8 mouse cellular contexts compared by ENCODE assay signal in genomic region chr2:170205591-170206441, GRCm38 (mm10). TPM values are rescaled to one million over a fixed set of nuclear protein-coding genes. Genes with fewer than 3 reads are reported as not detected.
DNase-seq lines count a peak whose midpoint lies in the region; ATAC-seq and TF ChIP-seq lines count a peak whose summit lies in the region.

No protein-coding gene starts in this region.

- H3K4me3 ChIP-seq in brown adipose tissue, adult 24 weeks (ENCODE audit: insufficient read depth, low read depth, low read length): peak overlapping the region; percentile 61
- H3K4me3 ChIP-seq in heart, embryonic 15.5 days: peak overlapping the region; percentile 53
- peak overlapping the region; percentile 32 for H3K4me3 ChIP-seq in limb, embryonic 12.5 days (replicated peaks)
- peak overlapping the region; percentile 30 for H3K4me3 ChIP-seq in midbrain, postnatal 0 days (ENCODE audit: low read depth, low read length)

- no peaks in the 10 kb centered on the region for H3K9me3 ChIP-seq in heart, embryonic 15.5 days (replicated peaks)
- H3K9me3 ChIP-seq in limb, embryonic 12.5 days: no peaks in the 10 kb centered on the region
- no peaks in the 10 kb centered on the region for H3K9me3 ChIP-seq in midbrain, postnatal 0 days (ENCODE audit: low read length)

- H3K4me2 ChIP-seq in heart, embryonic 15.5 days: peak overlapping the region; percentile 85
- H3K4me2 ChIP-seq in limb, embryonic 12.5 days: peak overlapping the region; percentile 67
- H3K4me2 ChIP-seq in midbrain, postnatal 0 days (ENCODE audit: low read depth, low read length, poor library complexity, severe bottlenecking): peak overlapping the region; percentile 56

- H3K9ac ChIP-seq in heart, embryonic 15.5 days: peak overlapping the region; percentile 47
- peak overlapping the region; percentile 31; the same call in 1 of the 2 replicates for H3K9ac ChIP-seq in limb, embryonic 12.5 days (replicated peaks)
- 0 out of 2 replicates have a peak overlapping the region, but pooled peaks have one; percentile 33 for H3K9ac ChIP-seq in midbrain, postnatal 0 days (replicated peaks; ENCODE audit: low read length, poor library complexity, severe bottlenecking)

- TF ChIP-seq CTCF in midbrain, postnatal 0 days (IDR thresholded peaks at IDR 0.05): no peak

- H3K27me3 ChIP-seq in heart, embryonic 15.5 days: no peaks in the 10 kb centered on the region
- peaks cover 16% of the 10 kb centered on the region for H3K27me3 ChIP-seq in limb, embryonic 12.5 days
- no peaks in the 10 kb centered on the region for H3K27me3 ChIP-seq in midbrain, postnatal 0 days (ENCODE audit: insufficient read depth, low read length)

- 0% methylated on average over 17 of the region's 17 CpGs for WGBS in heart, embryonic 15.5 days
- 1% methylated on average over 17 of the region's 17 CpGs for WGBS in limb, embryonic 12.5 days
- 1% methylated on average over 17 of the region's 17 CpGs for WGBS in midbrain, postnatal 0 days

- H3K4me1 ChIP-seq in brown adipose tissue, adult 24 weeks (ENCODE audit: control insufficient read depth, insufficient read depth, insufficient read length, low read length): peaks cover 10% of the 10 kb centered on the region
- H3K4me1 ChIP-seq in heart, embryonic 15.5 days (replicated peaks): peaks cover 34% of the 10 kb centered on the region
- H3K4me1 ChIP-seq in limb, embryonic 12.5 days (replicated peaks): peaks cover 23% of the 10 kb centered on the region
- no peaks in the 10 kb centered on the region for H3K4me1 ChIP-seq in midbrain, postnatal 0 days (ENCODE audit: insufficient read depth, low read length)

- no peaks in the 10 kb centered on the region for H3K36me3 ChIP-seq in heart, embryonic 15.5 days
- no peaks in the 10 kb centered on the region for H3K36me3 ChIP-seq in limb, embryonic 12.5 days
- no peaks in the 10 kb centered on the region for H3K36me3 ChIP-seq in midbrain, postnatal 0 days (ENCODE audit: insufficient read depth, low read length)

- H3K27ac ChIP-seq in brown adipose tissue, adult 24 weeks (replicated peaks; ENCODE audit: low read depth, low read length): peak overlapping the region; percentile 97
- H3K27ac ChIP-seq in heart, embryonic 15.5 days: peak overlapping the region; percentile 88
- H3K27ac ChIP-seq in limb, embryonic 12.5 days: peak overlapping the region; percentile 42
- no peak overlapping the region; the same call in 1 of the 2 replicates for H3K27ac ChIP-seq in midbrain, postnatal 0 days (ENCODE audit: low read depth, low read length)

- no peak for ATAC-seq in heart, embryonic 15.5 days (replicated peaks; ENCODE audit: insufficient number of reproducible peaks, insufficient read depth, low FRiP score, low read depth)
- no peak for ATAC-seq in limb, embryonic 12.5 days (ENCODE audit: insufficient number of reproducible peaks, insufficient read depth, low FRiP score, low TSS enrichment, low read depth)
- no peak for ATAC-seq in midbrain, postnatal 0 days (ENCODE audit: low FRiP score)

- peak; percentile 47 for DNase-seq in adrenal gland, adult 2 months
- no peak for DNase-seq in adrenal gland, adult 8-10 months
- DNase-seq in midbrain, postnatal 0 days (ENCODE audit: low spot score): no peak
- no peak for DNase-seq in ovary, postnatal 14 days (ENCODE audit: low spot score)
- DNase-seq in layer of hippocampus, adult 9-11 months: no peak

RNA-seq across cellular contexts. Expression of gene Zfp217, which starts 57.9 kb away (rescaled TPM):
- 10 to 100 TPM; 16.4 to 23.1 TPM for total RNA-seq in adrenal gland, adult 2 months (2021)
- 10.1 and 10.8 TPM in 2 replicates for polyA plus RNA-seq in adrenal gland, adult 2 months (2012; rRNA removed)
- total RNA-seq in adrenal gland, adult 8-10 months (2022): 10 to 100 TPM; 23.0 to 38.9 (median 32.6) TPM
- 5.3 and 7.2 TPM in 2 replicates for polyA plus RNA-seq in brown adipose tissue, adult 24 weeks (2012; ENCODE audit: insufficient read depth, insufficient read length, missing spikeins)
- 2.7 and 3.2 TPM in 2 replicates for polyA plus RNA-seq in heart, embryonic 15.5 days (2015; fragmentation: Nextera tagmentation; extraction: Ambion mirVana)
- 5.0 and 5.1 TPM in 2 replicates for polyA plus RNA-seq in limb, embryonic 12.5 days (2016; fragmentation: Nextera tagmentation; extraction: Ambion mirVana)
- 3.7 and 3.8 TPM in 2 replicates for total RNA-seq in midbrain, postnatal 0 days (2014; rRNA removed)
- polyA plus RNA-seq in midbrain, postnatal 0 days (2015; fragmentation: Nextera tagmentation; extraction: Ambion mirVana): 0.44 and 0.49 TPM in 2 replicates
